Mouse (Mus musculus): ENCODE measurements at regions not wholly inside any gene's neighbourhood (a gene's known extent, or its start where the extent isn't known, plus 50 kb on each side); places are given as distances from the start of the nearest gene placed in this dataset.

DNA sequence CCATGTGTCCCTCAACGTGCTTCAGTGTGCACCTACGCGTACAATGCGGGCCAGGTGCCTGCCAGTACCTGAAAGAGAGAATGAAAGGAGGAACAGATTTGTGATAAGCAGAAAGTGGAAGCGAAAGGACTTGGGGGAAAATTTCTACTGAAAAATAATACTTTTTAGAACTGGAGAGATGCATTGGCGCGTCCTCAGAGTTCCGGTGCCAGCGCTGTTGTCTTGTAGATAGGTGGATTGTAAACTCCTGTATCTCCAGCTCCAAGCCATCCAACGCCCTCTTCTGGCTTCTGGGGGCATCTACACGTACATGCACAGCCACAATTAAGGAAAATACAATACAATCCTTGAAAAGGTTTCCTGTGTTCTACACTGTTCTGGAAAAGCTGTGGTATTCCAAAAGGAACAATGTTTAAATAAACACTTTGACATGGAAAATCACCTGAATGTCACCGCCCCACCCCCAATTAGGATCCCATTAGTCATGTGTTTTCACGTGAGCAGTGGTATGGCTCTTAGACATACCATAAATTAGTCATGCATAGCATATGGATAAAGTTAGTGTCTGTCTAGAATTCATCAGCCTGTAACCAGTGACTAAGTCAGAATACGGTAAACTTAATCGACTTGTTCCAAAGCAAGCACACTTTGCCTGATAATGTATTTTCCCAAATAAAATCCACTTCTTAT, 90.7 kb upstream of the Fam3c start:
- TF ChIP-seq CTCF (IDR thresholded peaks at IDR 0.05; ENCODE audit: control insufficient read depth, insufficient read depth, insufficient read length) (no peak), MAX (IDR thresholded peaks at IDR 0.05) (no peak)

Data from C2C12 (cell line).